Mouse (Mus musculus): ENCODE measurements around the gene Adamts4.

DNA sequence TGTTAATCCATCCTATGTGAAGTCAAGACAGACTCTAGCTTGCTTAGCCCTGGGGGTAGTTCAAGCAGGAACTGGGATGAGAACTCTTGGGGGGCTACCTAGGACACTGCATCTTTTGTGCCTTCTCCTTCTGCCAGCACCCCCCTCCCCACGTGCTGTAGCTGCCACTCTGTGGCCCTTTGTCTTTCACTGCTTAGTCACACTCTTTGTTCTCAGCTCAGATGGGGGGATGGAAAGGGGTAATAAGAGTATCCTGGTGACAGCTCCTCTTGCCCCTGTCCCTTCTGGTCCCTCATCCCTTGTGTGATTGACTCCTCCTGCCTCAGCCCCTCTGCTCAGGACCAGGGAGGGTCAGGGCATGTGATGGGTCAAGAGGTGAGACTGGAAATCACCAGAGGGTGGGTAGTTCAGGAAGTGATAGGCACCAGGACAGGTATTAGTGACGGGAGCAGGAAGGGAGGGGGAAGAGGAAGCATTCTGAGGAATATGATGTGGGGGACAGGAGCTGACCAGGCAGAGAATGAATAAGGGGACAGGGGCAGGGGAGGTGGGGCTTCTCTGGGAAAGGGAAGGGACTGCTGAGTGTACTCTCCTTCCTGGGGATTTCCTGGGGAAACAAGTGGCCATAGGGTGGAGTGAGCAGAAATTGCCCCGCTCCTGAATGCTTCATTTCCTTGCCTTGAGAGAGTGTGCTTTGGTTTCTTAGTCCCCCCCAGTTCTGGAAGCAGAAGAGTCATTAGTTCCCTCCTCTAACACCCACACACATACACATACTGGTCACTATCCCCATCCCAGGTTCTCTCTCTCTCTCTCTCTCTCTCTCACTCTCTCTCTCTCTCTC, 1.6 kb upstream of the Adamts4 start:
- no peak for TF ChIP-seq CTCF (IDR thresholded peaks at IDR 0.05; ENCODE audit: control insufficient read depth, insufficient read depth, low read length)
- TF ChIP-seq POLR2A (IDR thresholded peaks at IDR 0.05; ENCODE audit: borderline replicate concordance, control insufficient read depth, low read depth, low read length), result no peak
